Mouse (Mus musculus): ENCODE data around the gene Hist1h4d.
"Not testable (repeated sequence)": the region's sequence is repeated elsewhere in the genome, so short reads cannot be mapped to it uniquely, and the experiment has no call there.

- not testable (repeated sequence) for TF ChIP-seq CTCF (IDR thresholded peaks at IDR 0.05; ENCODE audit: control insufficient read depth, insufficient read depth, insufficient replicate concordance, low read depth, low read length); POLR2A (IDR thresholded peaks at IDR 0.05; ENCODE audit: control insufficient read depth, low read depth, low read length)
Measured at GRCm38 (mm10) chr13:23574546-23575170, 6.7 kb upstream of the Hist1h4d start.

Measured in testis, adult 2 months (tissue).